Mouse (Mus musculus) embryonic fibroblast, embryonic 13.5 days (primary cell): ENCODE data around the gene Olfr560.

Experiments used
- CTCF ChIP-seq: IDR thresholded peaks from 2 replicates; pipeline ENCODE4 v1.5.1; 2011; ENCODE audit warnings: mild to moderate bottlenecking, control low read depth, low read length, moderate library complexity, borderline replicate concordance; ENCODE audit not compliant: insufficient read depth
- POLR2A ChIP-seq: IDR thresholded peaks from 2 replicates; pipeline ENCODE4 v1.6.1; 2011; ENCODE audit warnings: low read depth, mild to moderate bottlenecking, control low read depth, low read length, moderate library complexity

GRCm38 (mm10) chr7:102759266-102759665 is at the start of gene Olfr560, which contains the start of gene Olfr78:
- TF ChIP-seq POLR2A (no peak), CTCF (no peak)
